Mouse (Mus musculus) midbrain, embryonic 12.5 days (tissue): ENCODE measurements around the gene Fbxl14. TPM values are rescaled to one million over a fixed set of nuclear protein-coding genes. Genes with fewer than 3 reads are reported as not detected.
A peak's percentile ranks its signal among the peaks of the same experiment; 100 is the strongest.
"Not testable (repeated sequence)": the region's sequence is repeated elsewhere in the genome, so short reads cannot be mapped to it uniquely, and the experiment has no call there.

ENCODE experiments used
- ATAC-seq: fragments of 200-750 bp; cut with Nextera tagmentation; 2 replicates; pipeline ENCODE4 v1.8.0; 2017; ENCODE audit warnings: low read depth, moderate TSS enrichment, moderate library complexity; ENCODE audit not compliant: low FRiP score
- H3K27ac ChIP-seq: fragments of 300-500 bp; sonication (generic); replicated peaks from 2 replicates; pipeline ENCODE4 v1.5.1; 2016; ENCODE audit warnings: mild to moderate bottlenecking
- H3K27me3 ChIP-seq: fragments of 300-500 bp; sonication (generic); 2 replicates; pipeline ENCODE4 v1.6.1; 2016; ENCODE audit warnings: mild to moderate bottlenecking
- H3K36me3 ChIP-seq: fragments of 300-500 bp; sonication (generic); 2 replicates; pipeline ENCODE4 v1.6.1; 2016
- H3K4me1 ChIP-seq: fragments of 300-500 bp; sonication (generic); 2 replicates; pipeline ENCODE4 v1.6.1; 2016
- H3K4me2 ChIP-seq: fragments of 300-500 bp; sonication (generic); replicated peaks from 2 replicates; pipeline ENCODE4 v1.6.1; 2016; ENCODE audit warnings: mild to moderate bottlenecking, moderate library complexity
- H3K4me3 ChIP-seq: fragments of 300-500 bp; sonication (generic); 2 replicates; pipeline ENCODE4 v1.5.1; 2016; ENCODE audit warnings: mild to moderate bottlenecking
- H3K9ac ChIP-seq: fragments of 300-500 bp; sonication (generic); replicated peaks from 2 replicates; pipeline ENCODE4 v1.6.1; 2016; ENCODE audit warnings: mild to moderate bottlenecking, moderate library complexity
- H3K9me3 ChIP-seq: fragments of 300-500 bp; sonication (generic); 2 replicates; pipeline ENCODE4 v1.6.1; 2016; ENCODE audit warnings: mild to moderate bottlenecking
- WGBS: fragments of 180-500 bp; shearing (Covaris S2); methylation state at CpG from one replicate; pipeline ENCODE4 v1.1.7; 2016; 5-methylcytosine and 5-hydroxymethylcytosine counted together
- polyA plus RNA-seq: library from polyadenylated mRNA; unstranded; fragments of >200 nt; fragmentation: Nextera tagmentation; extraction: Ambion mirVana; gene quantifications from 2 replicates; pipeline ENCODE4 v1.2.1, GENCODE M21; 2016

Gene Fbxl14
- 4.0 and 4.1 TPM in 2 replicates for polyA plus RNA-seq

GRCm38 (mm10) chr6:119479343-119479875, at the start of gene Fbxl14:
Gene Fbxl14 (plus strand): TSS chr6:119479668.
- under 1% methylated on average over 70 of the region's 101 CpGs for WGBS

GRCm38 (mm10) chr6:119430508-119430907, 49.0 kb upstream of the Fbxl14 start:
- Histone ChIP-seq H3K4me3 (no peak overlapping the region), H3K4me1 (no peaks in the 10 kb centered on the region), H3K4me2 (no peak overlapping the region), H3K36me3 (peaks cover 4% of the 10 kb centered on the region; the same call in 1 of the 2 replicates), H3K27me3 (no peaks in the 10 kb centered on the region), H3K9ac (no peak overlapping the region), H3K9me3 (no peaks in the 10 kb centered on the region), H3K27ac (no peak overlapping the region)
- 44% methylated on average over 2 of the region's 2 CpGs for WGBS
- no peak for ATAC-seq

More at GRCm38 (mm10) chr6:119479343-119479875, at the start of gene Fbxl14:
- Histone ChIP-seq H3K4me3 (peak within 1 kb of the TSS; percentile 94), H3K4me2 (peak within 1 kb of the TSS; percentile 96), H3K27ac (peak within 1 kb of the TSS; percentile 99), H3K9ac (peak within 1 kb of the TSS; percentile 93), H3K9me3 (no peaks in the 10 kb centered on the region), H3K27me3 (no peaks in the 10 kb centered on the region), H3K4me1 (peaks cover 41% of the 10 kb centered on the region), H3K36me3 (peaks cover 10% of the 10 kb centered on the region; the same call in 1 of the 2 replicates)
- peak; percentile 88 for ATAC-seq

GRCm38 (mm10) chr6:119431751-119432324, 47.6 kb upstream of the Fbxl14 start:
- ATAC-seq: no peak
- Histone ChIP-seq H3K4me2 (no peak overlapping the region), H3K27ac (no peak overlapping the region), H3K4me1 (no peaks in the 10 kb centered on the region), H3K27me3 (no peaks in the 10 kb centered on the region), H3K4me3 (no peak overlapping the region), H3K9ac (no peak overlapping the region), H3K9me3 (no peaks in the 10 kb centered on the region), H3K36me3 (peaks cover 4% of the 10 kb centered on the region; the same call in 1 of the 2 replicates)
- 87% methylated on average over 6 of the region's 6 CpGs for WGBS

GRCm38 (mm10) chr6:119434394-119434793, 45.1 kb upstream of the Fbxl14 start:
- no peak for ATAC-seq
- Histone ChIP-seq H3K4me3 (no peak overlapping the region), H3K4me1 (peaks cover 3% of the 10 kb centered on the region; the same call in 1 of the 2 replicates), H3K27me3 (no peaks in the 10 kb centered on the region), H3K4me2 (no peak overlapping the region), H3K9me3 (no peaks in the 10 kb centered on the region), H3K9ac (no peak overlapping the region), H3K36me3 (peaks cover 4% of the 10 kb centered on the region; the same call in 1 of the 2 replicates), H3K27ac (no peak overlapping the region)
- 89% methylated on average over 4 of the region's 4 CpGs for WGBS

GRCm38 (mm10) chr6:119437894-119438761, 41.3 kb upstream of the Fbxl14 start:
- no peak overlapping the region for H3K4me2 ChIP-seq
- H3K9ac ChIP-seq: no peak overlapping the region
- peak overlapping the region; percentile 42; the same call in 1 of the 2 replicates for H3K27ac ChIP-seq
- no peak overlapping the region for H3K4me3 ChIP-seq
- H3K4me1 ChIP-seq: peaks cover 3% of the 10 kb centered on the region; the same call in 1 of the 2 replicates
- H3K27me3 ChIP-seq: no peaks in the 10 kb centered on the region
- peaks cover 4% of the 10 kb centered on the region; the same call in 1 of the 2 replicates for H3K36me3 ChIP-seq
- 51% methylated on average over 8 of the region's 8 CpGs for WGBS
- H3K9me3 ChIP-seq: no peaks in the 10 kb centered on the region
- ATAC-seq: no peak; the same call in 1 of the 2 replicates

GRCm38 (mm10) chr6:119442729-119443128, 36.7 kb upstream of the Fbxl14 start:
- ATAC-seq, H3K9me3 ChIP-seq, H3K4me1 ChIP-seq, H3K27me3 ChIP-seq, H3K4me3 ChIP-seq, H3K9ac ChIP-seq, H3K27ac ChIP-seq, H3K36me3 ChIP-seq, H3K4me2 ChIP-seq: not testable (repeated sequence)
- WGBS: 78% methylated on average over 5 of the region's 5 CpGs

GRCm38 (mm10) chr6:119443742-119444645, 35.5 kb upstream of the Fbxl14 start:
- Histone ChIP-seq H3K36me3 (no peaks in the 10 kb centered on the region), H3K27ac (no peak overlapping the region), H3K4me1 (peaks cover 16% of the 10 kb centered on the region), H3K9me3 (no peaks in the 10 kb centered on the region), H3K9ac (no peak overlapping the region), H3K4me2 (0 out of 2 replicates have a peak overlapping the region, but pooled peaks have one; percentile 13), H3K4me3 (no peak overlapping the region), H3K27me3 (peaks cover 8% of the 10 kb centered on the region; the same call in 1 of the 2 replicates)
- WGBS: 49% methylated on average over 12 of the region's 12 CpGs
- peak; percentile 69 for ATAC-seq

GRCm38 (mm10) chr6:119445671-119446607, 33.5 kb upstream of the Fbxl14 start:
- 76% methylated on average over 11 of the region's 11 CpGs for WGBS
- Histone ChIP-seq H3K9ac (no peak overlapping the region), H3K4me2 (no peak overlapping the region), H3K27me3 (peaks cover 22% of the 10 kb centered on the region), H3K27ac (no peak overlapping the region), H3K4me1 (peaks cover 30% of the 10 kb centered on the region), H3K9me3 (no peaks in the 10 kb centered on the region), H3K4me3 (no peak overlapping the region), H3K36me3 (no peaks in the 10 kb centered on the region)
- ATAC-seq: no peak

GRCm38 (mm10) chr6:119448321-119449059, 31.0 kb upstream of the Fbxl14 start:
- Histone ChIP-seq H3K9ac (peak overlapping the region; percentile 49), H3K27me3 (peaks cover 22% of the 10 kb centered on the region), H3K36me3 (no peaks in the 10 kb centered on the region), H3K27ac (no peak overlapping the region), H3K9me3 (no peaks in the 10 kb centered on the region), H3K4me2 (peak overlapping the region; percentile 57), H3K4me3 (peak overlapping the region; percentile 35), H3K4me1 (peaks cover 49% of the 10 kb centered on the region)
- no peak for ATAC-seq
- 6% methylated on average over 18 of the region's 18 CpGs for WGBS

GRCm38 (mm10) chr6:119449060-119449499, 30.4 kb upstream of the Fbxl14 start:
- Histone ChIP-seq H3K9me3 (no peaks in the 10 kb centered on the region), H3K4me1 (peaks cover 44% of the 10 kb centered on the region), H3K27ac (no peak overlapping the region), H3K27me3 (peaks cover 22% of the 10 kb centered on the region), H3K9ac (peak overlapping the region; percentile 49), H3K4me3 (peak overlapping the region; percentile 35), H3K36me3 (no peaks in the 10 kb centered on the region), H3K4me2 (peak overlapping the region; percentile 57)
- ATAC-seq: peak; percentile 39; the same call in 1 of the 2 replicates
- 3% methylated on average over 18 of the region's 23 CpGs for WGBS
